Mouse (Mus musculus) cerebellum, adult 8-10 months (tissue): Measurements from ENCODE around the gene Gm20388.
"Not testable (repeated sequence)": the region's sequence is repeated elsewhere in the genome, so short reads cannot be mapped to it uniquely, and the experiment has no call there.

ENCODE experiments used
- DNase-seq: peaks from one replicate; pipeline ENCODE4 v3.0.0; 2022

Gm20388 gene

GRCm38 (mm10) chr8:123415967-123416943 is 3505.6 kb downstream of the Gm20388 start:
- DNase-seq, result no peak

- DNase-seq, result no peak
Observed at GRCm38 (mm10) chr8:123416944-123417555, 3506.4 kb downstream of the Gm20388 start.

- no peak for DNase-seq
Observed at GRCm38 (mm10) chr8:123419711-123420110, 3509.1 kb downstream of the Gm20388 start.

DNA sequence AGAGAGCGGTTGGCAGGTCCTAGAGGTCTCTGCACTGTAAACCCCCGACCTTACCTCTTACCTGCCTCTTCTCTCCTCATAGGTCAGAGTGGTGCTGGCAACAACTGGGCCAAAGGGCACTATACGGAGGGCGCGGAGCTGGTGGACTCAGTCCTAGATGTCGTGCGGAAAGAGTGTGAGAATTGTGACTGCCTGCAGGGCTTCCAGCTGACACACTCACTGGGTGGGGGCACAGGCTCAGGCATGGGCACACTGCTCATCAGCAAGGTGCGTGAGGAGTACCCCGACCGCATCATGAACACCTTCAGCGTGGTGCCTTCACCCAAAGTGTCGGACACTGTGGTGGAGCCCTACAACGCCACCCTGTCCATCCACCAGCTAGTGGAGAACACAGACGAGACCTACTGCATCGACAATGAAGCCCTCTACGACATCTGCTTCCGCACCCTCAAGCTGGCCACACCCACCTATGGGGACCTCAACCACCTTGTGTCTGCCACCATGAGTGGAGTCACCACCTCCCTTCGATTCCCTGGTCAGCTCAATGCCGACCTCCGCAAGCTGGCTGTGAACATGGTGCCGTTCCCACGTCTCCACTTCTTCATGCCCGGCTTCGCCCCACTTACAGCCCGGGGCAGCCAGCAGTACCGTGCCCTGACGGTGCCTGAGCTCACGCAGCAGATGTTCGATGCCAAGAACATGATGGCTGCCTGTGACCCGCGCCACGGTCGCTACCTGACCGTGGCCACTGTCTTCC is 3510.1 kb downstream of the Gm20388 start:
- no peak for DNase-seq

DNA sequence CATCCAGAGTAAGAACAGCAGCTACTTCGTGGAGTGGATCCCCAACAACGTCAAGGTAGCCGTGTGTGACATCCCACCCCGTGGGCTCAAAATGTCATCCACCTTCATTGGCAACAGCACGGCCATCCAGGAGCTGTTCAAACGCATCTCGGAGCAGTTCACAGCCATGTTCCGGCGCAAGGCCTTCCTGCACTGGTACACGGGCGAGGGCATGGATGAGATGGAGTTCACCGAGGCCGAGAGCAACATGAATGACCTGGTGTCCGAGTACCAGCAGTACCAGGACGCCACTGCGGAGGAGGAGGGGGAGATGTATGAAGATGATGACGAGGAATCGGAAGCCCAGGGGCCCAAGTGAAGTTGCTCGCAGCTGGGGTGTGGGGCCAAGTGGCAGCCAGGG is 3510.7 kb downstream of the Gm20388 start:
- DNase-seq, result no peak

GRCm38 (mm10) chr8:123422056-123422780 is 3511.6 kb downstream of the Gm20388 start:
- DNase-seq, result peak; percentile 78

DNA sequence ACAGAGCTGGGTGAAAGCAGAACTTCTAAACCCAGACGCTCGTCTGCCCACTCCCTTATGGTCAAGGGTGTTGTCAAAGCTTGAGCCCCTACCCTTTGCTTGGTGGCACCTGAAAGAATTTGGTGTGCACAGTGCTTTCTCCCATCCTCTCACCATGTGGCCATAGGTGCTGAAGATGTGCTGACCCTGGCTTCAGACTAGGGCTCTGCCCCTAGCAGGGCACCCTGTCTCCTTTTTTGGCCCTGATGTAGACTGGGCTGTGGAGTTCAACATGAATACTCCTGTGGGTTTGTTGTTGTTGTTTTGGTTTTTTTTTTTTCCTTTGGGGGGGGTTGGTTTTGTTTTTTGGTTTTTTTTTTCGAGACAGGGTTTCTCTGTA is 3512.1 kb downstream of the Gm20388 start:
- DNase-seq, result no peak

GRCm38 (mm10) chr8:123423441-123423840 is 3512.8 kb downstream of the Gm20388 start, which contains the start of gene Def8:
Def8 (plus strand) TSS chr8:123423527.
- no peak for DNase-seq

- DNase-seq, result no peak
Observed at GRCm38 (mm10) chr8:123426511-123427509, 3516.2 kb downstream of the Gm20388 start.

GRCm38 (mm10) chr8:123427639-123428275 is 3517.1 kb downstream of the Gm20388 start:
- no peak for DNase-seq

GRCm38 (mm10) chr8:123428343-123428893 is 3517.8 kb downstream of the Gm20388 start:
- DNase-seq, result no peak

GRCm38 (mm10) chr8:123428939-123429721 is 3518.5 kb downstream of the Gm20388 start:
- no peak for DNase-seq

DNA sequence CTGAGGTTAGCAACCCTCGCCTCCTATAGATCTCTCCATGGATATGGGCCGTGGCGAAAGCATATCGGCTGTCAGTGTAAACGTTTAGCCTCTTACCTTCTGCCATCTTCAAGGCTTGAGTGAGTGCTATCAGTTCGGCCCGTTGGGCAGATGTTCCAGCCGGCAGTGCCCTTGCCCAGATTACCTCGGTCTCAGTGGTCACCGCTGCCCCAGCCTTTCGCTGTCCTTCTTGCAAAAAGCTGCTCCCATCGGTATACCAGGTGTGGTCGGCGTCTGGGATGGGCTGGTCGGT is 3519.0 kb downstream of the Gm20388 start:
- not testable (repeated sequence) for DNase-seq

DNA sequence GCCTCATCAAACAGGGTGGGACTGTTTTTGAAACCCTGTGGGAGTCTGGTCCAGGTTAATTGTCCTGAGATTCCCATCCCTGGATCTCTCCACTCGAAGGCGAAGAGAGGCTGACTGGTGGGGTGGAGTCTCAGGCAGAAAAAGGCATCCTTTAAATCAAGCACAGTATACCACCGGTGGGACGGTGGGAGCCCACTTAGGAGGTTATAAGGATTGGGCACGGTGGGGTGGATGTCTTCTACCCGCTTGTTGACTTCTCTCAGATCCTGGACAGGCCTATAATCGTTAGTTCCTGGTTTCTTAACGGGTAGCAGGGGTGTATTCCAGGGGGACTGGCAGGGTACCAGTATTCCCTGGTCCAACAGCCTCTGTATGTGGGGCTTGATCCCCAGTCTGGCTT is 3520.3 kb downstream of the Gm20388 start:
- not testable (repeated sequence) for DNase-seq

DNA sequence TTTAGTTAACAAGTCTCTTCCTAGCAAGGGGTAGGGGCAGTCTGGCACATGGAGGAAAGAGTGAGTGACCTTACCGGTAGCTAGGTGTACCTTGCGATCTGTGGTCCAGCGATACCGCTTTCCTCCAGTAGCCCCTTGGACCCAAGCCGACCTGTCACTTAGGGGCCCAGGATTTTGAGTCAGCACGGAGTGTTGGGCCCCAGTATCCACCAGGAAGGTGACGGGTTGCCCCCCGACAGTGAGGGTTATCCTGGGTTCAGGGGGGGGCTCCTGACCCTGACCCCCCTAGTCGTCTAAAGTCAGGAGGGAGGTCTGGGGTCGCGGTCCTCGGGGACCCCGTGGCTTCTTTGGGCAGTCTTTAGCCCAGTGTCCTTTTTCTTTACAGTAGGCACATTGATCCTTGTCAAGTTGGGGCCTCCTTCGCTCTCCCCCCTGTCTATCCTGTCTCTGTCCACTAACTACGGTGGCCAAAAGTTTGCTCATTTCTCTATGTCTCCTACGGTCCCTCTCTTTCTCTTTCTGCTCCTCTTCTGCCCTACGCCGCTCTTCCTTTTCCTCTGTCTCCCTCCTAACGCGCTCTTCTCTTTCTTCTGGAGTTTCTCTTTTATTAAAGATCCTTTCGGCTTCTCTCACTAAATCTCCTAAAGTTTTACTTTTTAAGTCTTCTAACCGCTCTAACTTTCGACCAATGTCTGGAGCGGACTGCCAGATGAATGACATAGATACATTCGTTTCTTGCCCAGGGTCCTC is 3521.2 kb downstream of the Gm20388 start:
- DNase-seq, result no peak

DNA sequence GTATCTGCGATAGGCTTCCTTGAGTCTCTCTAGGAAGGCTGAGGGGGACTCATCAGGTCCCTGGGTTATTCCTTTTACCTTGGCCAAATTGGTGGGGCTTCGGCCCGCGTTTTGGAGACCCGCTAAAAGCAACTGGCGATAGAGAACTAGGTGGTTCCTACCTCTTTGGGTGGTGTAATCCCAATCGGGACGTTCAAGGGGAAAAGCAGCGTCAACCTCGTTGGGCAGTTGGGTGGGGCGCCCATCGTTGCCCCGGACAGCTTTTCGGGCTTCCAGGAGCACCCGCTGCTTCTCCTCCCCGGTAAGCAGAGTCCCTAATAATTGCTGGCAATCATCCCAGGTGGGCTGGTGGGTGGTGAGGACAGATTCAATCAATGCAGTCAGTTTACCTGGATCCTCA is 3521.7 kb downstream of the Gm20388 start:
- no peak for DNase-seq

DNA sequence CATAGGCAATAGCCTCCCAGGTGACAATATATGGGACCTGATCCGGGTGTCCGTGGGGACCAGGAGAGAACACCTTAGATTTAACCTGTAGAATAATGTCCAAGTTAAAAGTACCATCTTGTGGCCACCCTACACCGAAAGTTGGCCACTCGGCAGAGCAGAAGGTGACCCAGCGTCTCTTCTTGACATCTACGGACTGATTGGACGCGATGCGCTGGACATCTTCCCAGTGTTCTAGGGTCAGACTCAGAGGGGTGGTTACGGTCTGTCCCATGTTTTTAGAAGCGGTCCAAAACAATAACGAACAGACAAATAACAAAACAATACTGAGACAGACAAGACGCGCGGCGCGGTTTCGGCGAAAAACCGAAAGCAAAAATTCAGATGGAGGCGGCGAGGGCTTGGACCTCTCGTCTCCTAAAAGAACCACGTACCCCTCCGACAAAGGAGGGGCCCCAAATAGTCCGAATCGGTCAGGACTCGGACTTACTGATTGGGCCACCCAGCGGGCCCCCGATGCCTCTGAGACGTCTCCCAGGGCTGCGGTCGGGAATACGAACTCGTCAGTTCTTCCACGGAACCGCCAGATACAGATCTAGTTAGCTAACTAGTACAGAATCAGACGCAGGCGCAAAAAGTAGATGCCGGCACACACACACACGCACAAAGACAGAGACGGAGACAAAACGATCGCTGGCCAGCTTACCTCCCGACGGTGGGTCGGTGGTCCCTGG is 3522.8 kb downstream of the Gm20388 start:
- not testable (repeated sequence) for DNase-seq

DNA sequence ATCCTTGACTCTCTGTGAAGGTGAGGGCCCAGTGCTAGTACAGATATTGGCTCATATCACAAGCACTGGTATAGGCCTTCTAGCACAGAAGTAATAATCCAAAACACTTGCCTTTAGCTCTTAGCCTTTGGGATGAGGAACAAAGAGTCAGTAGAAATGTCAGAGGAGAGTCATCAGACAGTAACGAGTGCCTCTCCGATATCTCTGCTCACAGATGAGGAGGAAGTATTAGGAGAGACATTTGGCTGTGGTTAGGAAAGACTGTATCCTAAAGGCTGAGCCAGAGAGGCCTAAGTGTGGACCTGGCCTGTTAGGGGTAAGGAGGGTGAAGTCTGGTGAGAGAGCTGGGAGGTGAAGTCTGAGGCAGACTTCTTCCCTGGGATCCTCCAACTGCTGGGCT is 3531.1 kb downstream of the Gm20388 start:
- no peak for DNase-seq
